Comparison of ENCODE assay signal across 1 mouse cellular context in genomic region chr7:30859635-30860402, GRCm38 (mm10).
A peak's percentile ranks its signal among the peaks of the same experiment; 100 is the strongest.
TF ChIP-seq lines count a peak whose summit lies in the region.

No protein-coding gene starts in this region.

TF ChIP-seq in CH12.LX, 34 proteins besides CTCF, POLR2A, EP300 and RAD21 (continued from another document):
- TF ChIP-seq CHD2 (IDR thresholded peaks at IDR 0.05; ENCODE audit: low read length) = peak; percentile 85
- 0 out of 2 replicates have a peak, but pooled peaks have one; percentile 2 for TF ChIP-seq MXI1 (IDR thresholded peaks at IDR 0.05; ENCODE audit: low read depth, low read length)
- TF ChIP-seq MEF2A (IDR thresholded peaks at IDR 0.05; ENCODE audit: borderline replicate concordance, low read depth, low read length) = 0 out of 2 replicates have a peak, but pooled peaks have one; percentile 19
- no peak for TF ChIP-seq BHLHE40 (IDR thresholded peaks at IDR 0.05; ENCODE audit: low read depth, low read length)
- TF ChIP-seq JUN (IDR thresholded peaks at IDR 0.05; ENCODE audit: insufficient read depth, low read depth, low read length) = no peak
TF ChIP-seq in CH12.LX: peak in this region for 5.
